Mouse (Mus musculus) adrenal gland, postnatal 4 days (tissue): ENCODE data around the gene Fam198a. TPM values are rescaled to one million over a fixed set of nuclear protein-coding genes. Genes with fewer than 3 reads are reported as not detected.
"Not testable (repeated sequence)": the region's sequence is repeated elsewhere in the genome, so short reads cannot be mapped to it uniquely, and the experiment has no call there.

Source experiments
- DNase-seq, 2 experiments: peaks; one replicate each; pipeline ENCODE4 v3.0.0; 2021 to 2022; ENCODE audit warnings: low spot score in 2 of 2, mixed read lengths in 2 of 2
- total RNA-seq, 2 experiments: library from RNA; stranded (reverse); gene quantifications; 2 replicates each; pipeline ENCODE4 v1.2.3; 2021

Gene Fam198a
- total RNA-seq, 2 experiments from 2014 or later = 6.8 to 8.4 TPM

DNA sequence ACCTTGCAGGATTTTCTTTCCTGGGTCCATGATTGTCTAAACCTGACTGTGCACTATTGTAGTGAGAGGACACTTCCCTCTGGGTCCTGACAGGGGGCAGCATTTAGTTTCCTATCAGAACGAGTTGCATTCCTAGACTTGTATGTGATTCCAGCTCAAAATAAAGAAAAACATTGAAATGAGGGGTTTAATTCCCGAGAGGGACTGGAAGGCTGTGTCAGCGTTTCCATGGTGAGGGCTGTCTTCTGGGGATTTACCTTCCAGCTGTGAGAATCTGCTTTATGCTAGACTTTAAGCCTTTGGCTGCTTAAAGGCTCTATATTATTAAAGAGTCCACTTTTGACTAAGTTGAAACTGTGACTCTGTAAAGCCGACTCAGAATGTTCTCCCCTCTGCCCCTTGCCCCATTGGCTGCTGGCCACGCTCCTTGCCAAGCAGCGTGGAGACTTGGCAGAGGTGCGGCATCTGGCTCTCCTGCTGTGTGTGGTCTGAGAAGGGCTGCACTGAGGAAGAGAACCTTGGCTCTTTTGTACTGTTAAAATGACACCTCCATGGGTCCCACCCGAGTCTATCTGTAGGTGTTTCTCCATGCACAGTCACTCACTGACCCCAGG, 68.1 kb downstream of the Fam198a start:
- DNase-seq = peak in 1 of 2 experiments; percentile 34

- no peak for DNase-seq
Observed at GRCm38 (mm10) chr9:122020321-122020720, 69.5 kb downstream of the Fam198a start.

GRCm38 (mm10) chr9:122021171-122021570, 70.4 kb downstream of the Fam198a start:
- not testable (repeated sequence) for DNase-seq

GRCm38 (mm10) chr9:122021581-122021980, 70.8 kb downstream of the Fam198a start:
- DNase-seq = no peak

- peak in 1 of 2 experiments; percentile 30 for DNase-seq
Observed at GRCm38 (mm10) chr9:122022776-122023175, 72.0 kb downstream of the Fam198a start.

DNA sequence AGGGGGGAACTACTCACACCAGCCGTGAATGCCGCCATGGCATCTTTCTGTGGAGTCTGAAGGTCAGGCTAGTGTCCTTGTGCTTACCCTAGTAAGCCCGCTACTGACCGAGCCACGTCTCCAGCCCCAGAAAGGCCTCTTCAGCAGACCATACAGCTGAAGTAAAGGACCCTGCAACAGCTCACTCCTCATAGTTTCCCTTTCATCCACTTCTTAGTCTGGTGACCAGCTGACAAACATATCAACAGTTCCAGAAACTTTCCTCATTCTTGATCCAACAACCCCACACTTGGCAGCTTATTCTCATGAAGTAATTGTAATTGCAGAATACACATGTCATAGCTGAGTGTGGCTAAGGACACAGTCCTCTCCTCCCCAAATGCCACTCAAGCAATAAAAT, 73.1 kb downstream of the Fam198a start:
- no peak for DNase-seq

GRCm38 (mm10) chr9:122024419-122024818, 73.6 kb downstream of the Fam198a start:
- no peak for DNase-seq

- no peak for DNase-seq
Observed at GRCm38 (mm10) chr9:122025855-122026590, 75.2 kb downstream of the Fam198a start.

- DNase-seq = peak in 1 of 2 experiments; percentile 25
Observed at GRCm38 (mm10) chr9:122027081-122027913, 76.5 kb downstream of the Fam198a start.

GRCm38 (mm10) chr9:122027914-122028745, 77.3 kb downstream of the Fam198a start:
- DNase-seq = no peak

DNA sequence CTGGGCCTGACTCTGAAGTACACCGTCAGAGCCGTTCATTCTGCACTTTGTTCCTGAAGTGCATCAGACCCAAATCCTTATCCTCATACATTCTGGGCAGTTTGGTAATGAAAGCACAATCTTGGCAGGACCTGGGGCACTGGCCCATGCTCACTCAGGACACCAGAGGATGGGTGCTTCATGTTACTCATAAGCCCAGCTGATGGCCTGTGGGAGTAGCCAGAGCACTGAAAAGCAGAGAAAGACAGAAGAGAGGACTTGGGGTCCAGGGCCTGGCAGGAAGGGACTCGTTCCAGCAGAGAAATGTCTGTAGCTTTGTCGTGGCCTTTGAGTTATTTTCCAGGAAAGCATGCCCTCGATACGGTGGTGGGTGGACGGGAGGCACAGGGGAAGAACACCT, 79.0 kb downstream of the Fam198a start:
- DNase-seq = no peak

Other genes with a start within 250 kb of the Fam198a start
- gene Sec22c, start 245.5 kb upstream of the Fam198a start, total RNA-seq = 1 to 10 TPM; 6.0 to 8.8 TPM
- gene Ss18l2, start 240.7 kb upstream of the Fam198a start, total RNA-seq = 10 to 100 TPM; 52.6 to 52.8 TPM
- 100 to 1,000 TPM; 102 to 124 TPM for gene Nktr, start 231.8 kb upstream of the Fam198a start, total RNA-seq
- gene Zfp651, start 191.7 kb upstream of the Fam198a start, total RNA-seq = 10 to 100 TPM; 66.6 to 72.6 TPM
- 1 to 10 TPM; 1.9 to 3.8 TPM for gene Klhl40, start 173.4 kb upstream of the Fam198a start, total RNA-seq
- gene Hhatl, start 158.5 kb upstream of the Fam198a start, total RNA-seq = 1 to 10 TPM; 1.5 to 4.5 TPM
- 1 to 10 TPM; 1.8 to 2.8 TPM for gene Ccdc13, start 111.5 kb upstream of the Fam198a start, total RNA-seq
- 10 to 100 TPM; 63.8 to 68.9 TPM for gene Higd1a, start 92.6 kb upstream of the Fam198a start, total RNA-seq
- 1 to 10 TPM in 1 of 2 experiments, under 1 TPM in 1; 0.90 to 1.6 TPM for gene Ackr2, start 52.6 kb upstream of the Fam198a start, total RNA-seq
- 10 to 100 TPM in 1 of 2 experiments, under 1 TPM in 1; 0.92 to 12.2 TPM for gene Cyp8b1, start 34.7 kb upstream of the Fam198a start, total RNA-seq
- 10 to 100 TPM; 15.6 to 19.9 TPM for gene Pomgnt2, start 46.1 kb downstream of the Fam198a start, total RNA-seq
- gene Snrk, start 166.3 kb downstream of the Fam198a start, total RNA-seq = 100 to 1,000 TPM; 168 to 184 TPM